Mouse (Mus musculus) kidney, postnatal 0 days (tissue): ENCODE data around the gene Sertad4. TPM values are rescaled to one million over a fixed set of nuclear protein-coding genes. Genes with fewer than 3 reads are reported as not detected.

Experiments used
- ATAC-seq: fragments of 200-750 bp; cut with Nextera tagmentation; replicated peaks from 2 replicates; pipeline ENCODE4 v1.8.0; 2017; ENCODE audit warnings: low read depth, moderate number of reproducible peaks, moderate TSS enrichment, moderate library complexity; ENCODE audit not compliant: low FRiP score
- DNase-seq: peaks from one replicate; pipeline ENCODE4 v3.0.0-alpha.2; 2016; ENCODE audit warnings: low spot score
- H3K27ac ChIP-seq: fragments of 300-500 bp; sonication (generic); 2 replicates; pipeline ENCODE4 v1.5.1; 2014; ENCODE audit warnings: mild to moderate bottlenecking
- H3K27me3 ChIP-seq: fragments of 300-500 bp; sonication (generic); 2 replicates; pipeline ENCODE4 v1.6.1; 2014; ENCODE audit warnings: low read length, mixed read lengths; ENCODE audit not compliant: insufficient read depth
- H3K36me3 ChIP-seq: fragments of 300-500 bp; sonication (generic); 2 replicates; pipeline ENCODE4 v1.6.1; 2014; ENCODE audit warnings: low read length, mixed read lengths; ENCODE audit not compliant: insufficient read depth
- H3K4me1 ChIP-seq: fragments of 300-500 bp; sonication (generic); replicated peaks from 2 replicates; pipeline ENCODE4 v1.6.1; 2014; ENCODE audit warnings: antibody characterized with exemption, low read length, mixed read lengths; ENCODE audit not compliant: insufficient read depth
- H3K4me2 ChIP-seq: fragments of 300-500 bp; sonication (generic); 2 replicates; pipeline ENCODE4 v1.6.1; 2014; ENCODE audit warnings: mild to moderate bottlenecking, low read length, moderate library complexity, mixed read lengths
- H3K4me3 ChIP-seq: fragments of 300-500 bp; sonication (generic); replicated peaks from 2 replicates; pipeline ENCODE4 v1.5.1; 2014; ENCODE audit warnings: low read depth, low read length
- H3K9ac ChIP-seq: fragments of 300-500 bp; sonication (generic); 2 replicates; pipeline ENCODE4 v1.6.1; 2014; ENCODE audit warnings: low read depth, low read length
- H3K9me3 ChIP-seq: fragments of 300-500 bp; sonication (generic); replicated peaks from 2 replicates; pipeline ENCODE4 v1.6.1; 2016; ENCODE audit warnings: low read length, inconsistent platforms, mixed read lengths
- CTCF ChIP-seq: IDR thresholded peaks from 2 replicates; pipeline ENCODE4 v1.5.1; 2016; ENCODE audit warnings: antibody characterized with exemption, low read depth, mild to moderate bottlenecking, moderate library complexity
- WGBS: fragments of 180-500 bp; shearing (Covaris S2); extraction: QIAGEN DNeasy Blood & Tissue Kit; methylation state at CpG from one replicate; pipeline ENCODE4 v1.1.7; 2014; 5-methylcytosine and 5-hydroxymethylcytosine counted together
- polyA plus RNA-seq: library from polyadenylated mRNA; unstranded; fragments of >200 nt; fragmentation: Nextera tagmentation; extraction: Ambion mirVana; gene quantifications from 2 replicates; pipeline ENCODE4 v1.2.1, GENCODE M21; 2015

Gene Sertad4
- polyA plus RNA-seq, 1 experiment from 2014 or later: 20.0 TPM

GRCm38 (mm10) chr1:192833586-192833985 lies 22.0 kb downstream of the Sertad4 start:
- H3K27me3 ChIP-seq: peaks cover 5% of the 10 kb centered on the region; the same call in 1 of the 2 replicates
- no peaks in the 10 kb centered on the region for H3K9me3 ChIP-seq
- ATAC-seq (no peak), DNase-seq (no peak)
- H3K27ac ChIP-seq: no peak overlapping the region
- WGBS: 45% methylated on average over 26 of the region's 26 CpGs
- peaks cover 23% of the 10 kb centered on the region for H3K4me1 ChIP-seq
- H3K36me3 ChIP-seq: no peaks in the 10 kb centered on the region
- no peak overlapping the region for H3K4me2 ChIP-seq
- H3K9ac ChIP-seq: no peak overlapping the region
- TF ChIP-seq CTCF: no peak
- H3K4me3 ChIP-seq: no peak overlapping the region

GRCm38 (mm10) chr1:192833097-192833496 lies 22.5 kb downstream of the Sertad4 start:
- Histone ChIP-seq H3K36me3 (no peaks in the 10 kb centered on the region), H3K4me3 (no peak overlapping the region), H3K9ac (no peak overlapping the region), H3K27ac (no peak overlapping the region), H3K4me2 (no peak overlapping the region), H3K27me3 (peaks cover 5% of the 10 kb centered on the region; the same call in 1 of the 2 replicates), H3K4me1 (peaks cover 23% of the 10 kb centered on the region), H3K9me3 (no peaks in the 10 kb centered on the region)
- no peak for TF ChIP-seq CTCF
- ATAC-seq: no peak
- DNase-seq: no peak
- WGBS: 55% methylated on average over 4 of the region's 4 CpGs

GRCm38 (mm10) chr1:192832338-192832737 lies 23.2 kb downstream of the Sertad4 start:
- Histone ChIP-seq H3K9me3 (no peaks in the 10 kb centered on the region), H3K27me3 (peaks cover 5% of the 10 kb centered on the region; the same call in 1 of the 2 replicates), H3K36me3 (no peaks in the 10 kb centered on the region), H3K4me1 (peaks cover 23% of the 10 kb centered on the region), H3K27ac (no peak overlapping the region), H3K9ac (no peak overlapping the region), H3K4me3 (no peak overlapping the region), H3K4me2 (no peak overlapping the region)
- ATAC-seq: no peak
- TF ChIP-seq CTCF: no peak
- WGBS: 60% methylated on average over 2 of the region's 2 CpGs
- no peak for DNase-seq

- no peak for TF ChIP-seq CTCF
- H3K4me3 ChIP-seq: no peak overlapping the region
- 29% methylated on average over 6 of the region's 6 CpGs for WGBS
- peaks cover 23% of the 10 kb centered on the region for H3K4me1 ChIP-seq
- H3K9ac ChIP-seq: no peak overlapping the region
- H3K36me3 ChIP-seq: no peaks in the 10 kb centered on the region
- H3K27me3 ChIP-seq: peaks cover 5% of the 10 kb centered on the region; the same call in 1 of the 2 replicates
- DNase-seq (peak; percentile 57), ATAC-seq (no peak; the same call in 1 of the 2 replicates)
- no peak overlapping the region for H3K4me2 ChIP-seq
- H3K9me3 ChIP-seq: no peaks in the 10 kb centered on the region
- H3K27ac ChIP-seq: peak overlapping the region; percentile 63
These were observed 25.1 kb downstream of the Sertad4 start for GRCm38 (mm10) chr1:192830444-192830843.

- Histone ChIP-seq H3K36me3 (no peaks in the 10 kb centered on the region), H3K4me2 (no peak overlapping the region), H3K9me3 (no peaks in the 10 kb centered on the region), H3K4me1 (peaks cover 12% of the 10 kb centered on the region), H3K27me3 (peaks cover 5% of the 10 kb centered on the region; the same call in 1 of the 2 replicates), H3K9ac (no peak overlapping the region), H3K27ac (no peak overlapping the region), H3K4me3 (no peak overlapping the region)
- ATAC-seq (no peak), DNase-seq (no peak)
- TF ChIP-seq CTCF: no peak
- 69% methylated on average over 7 of the region's 7 CpGs for WGBS
These were observed 26.6 kb downstream of the Sertad4 start for GRCm38 (mm10) chr1:192828928-192829327.

GRCm38 (mm10) chr1:192827955-192828354 lies 27.6 kb downstream of the Sertad4 start:
- Histone ChIP-seq H3K4me3 (no peak overlapping the region), H3K4me1 (peaks cover 18% of the 10 kb centered on the region; the same call in 1 of the 2 replicates), H3K4me2 (no peak overlapping the region), H3K27ac (no peak overlapping the region), H3K9me3 (no peaks in the 10 kb centered on the region), H3K27me3 (no peaks in the 10 kb centered on the region), H3K36me3 (no peaks in the 10 kb centered on the region), H3K9ac (no peak overlapping the region)
- ATAC-seq: no peak
- DNase-seq: no peak
- no peak for TF ChIP-seq CTCF

- ATAC-seq (no peak), DNase-seq (peak; percentile 28)
- no peaks in the 10 kb centered on the region for H3K9me3 ChIP-seq
- H3K4me1 ChIP-seq: peaks cover 20% of the 10 kb centered on the region; the same call in 1 of the 2 replicates
- no peak overlapping the region for H3K27ac ChIP-seq
- H3K9ac ChIP-seq: no peak overlapping the region
- no peak for TF ChIP-seq CTCF
- H3K27me3 ChIP-seq: no peaks in the 10 kb centered on the region
- no peak overlapping the region for H3K4me2 ChIP-seq
- 34% methylated on average over 9 of the region's 9 CpGs for WGBS
- no peak overlapping the region for H3K4me3 ChIP-seq
- no peaks in the 10 kb centered on the region for H3K36me3 ChIP-seq
These were observed 29.8 kb downstream of the Sertad4 start for GRCm38 (mm10) chr1:192825746-192826145.
